Mouse (Mus musculus): ENCODE measurements around the gene Auts2. TPM values are rescaled to one million over a fixed set of nuclear protein-coding genes. Genes with fewer than 3 reads are reported as not detected.
A peak's percentile ranks its signal among the peaks of the same experiment; 100 is the strongest.

The Auts2 gene
- total and polyA plus RNA-seq, 2 experiments from 2014 or later = 6.8 to 12.1 TPM

GRCm38 (mm10) chr5:132498045-132498444, 45.1 kb downstream of the Auts2 start:
- TF ChIP-seq CTCF (IDR thresholded peaks at IDR 0.05; ENCODE audit: low read depth) = no peak
- TF ChIP-seq EP300 (IDR thresholded peaks at IDR 0.05; ENCODE audit: low read depth) = no peak

GRCm38 (mm10) chr5:132492793-132493192, 50.4 kb downstream of the Auts2 start:
- no peaks in the 10 kb centered on the region for H3K27me3 ChIP-seq (ENCODE audit: control insufficient read depth, insufficient read depth, low read length)
- WGBS = 76% methylated on average over 1 of the region's 1 CpGs

More at GRCm38 (mm10) chr5:132498045-132498444, 45.1 kb downstream of the Auts2 start:
- DNase-seq (ENCODE audit: low spot score) = no peak
- no peak overlapping the region for H3K4me3 ChIP-seq (ENCODE audit: low read depth, low read length)
- H3K27me3 ChIP-seq (ENCODE audit: control insufficient read depth, insufficient read depth, low read length) = no peaks in the 10 kb centered on the region
- 88% methylated on average over 5 of the region's 5 CpGs for WGBS
- H3K9ac ChIP-seq (replicated peaks; ENCODE audit: low read depth, low read length) = no peak overlapping the region
- no peaks in the 10 kb centered on the region for H3K9me3 ChIP-seq (replicated peaks; ENCODE audit: control insufficient read depth, low read length)
- H3K4me2 ChIP-seq (ENCODE audit: low read depth, low read length) = no peak overlapping the region
- H3K36me3 ChIP-seq (replicated peaks; ENCODE audit: control insufficient read depth, insufficient read depth, low read length) = no peaks in the 10 kb centered on the region
- no peak for ATAC-seq (ENCODE audit: insufficient read depth, low read depth)
- no peaks in the 10 kb centered on the region; the same call in 1 of the 2 replicates for H3K4me1 ChIP-seq (ENCODE audit: control insufficient read depth, insufficient read depth)
- H3K27ac ChIP-seq (ENCODE audit: low read depth) = no peak overlapping the region

GRCm38 (mm10) chr5:132492040-132492439, 51.1 kb downstream of the Auts2 start:
- ATAC-seq (ENCODE audit: insufficient read depth, low read depth) = peak; percentile 51; the same call in 1 of the 2 replicates
- DNase-seq (ENCODE audit: low spot score) = peak; percentile 48
- H3K4me1 ChIP-seq (ENCODE audit: control insufficient read depth, insufficient read depth) = peaks cover 26% of the 10 kb centered on the region
- no peak overlapping the region for H3K9ac ChIP-seq (replicated peaks; ENCODE audit: low read depth, low read length)
- H3K4me2 ChIP-seq (ENCODE audit: low read depth, low read length) = no peak overlapping the region
- no peak overlapping the region for H3K27ac ChIP-seq (ENCODE audit: low read depth)
- H3K4me3 ChIP-seq (ENCODE audit: low read depth, low read length) = no peak overlapping the region
- no peaks in the 10 kb centered on the region for H3K27me3 ChIP-seq (ENCODE audit: control insufficient read depth, insufficient read depth, low read length)
- no peaks in the 10 kb centered on the region for H3K36me3 ChIP-seq (replicated peaks; ENCODE audit: control insufficient read depth, insufficient read depth, low read length)
- TF ChIP-seq EP300 (IDR thresholded peaks at IDR 0.05; ENCODE audit: low read depth) (no peak), CTCF (IDR thresholded peaks at IDR 0.05; ENCODE audit: low read depth) (no peak)
- H3K9me3 ChIP-seq (replicated peaks; ENCODE audit: control insufficient read depth, low read length) = no peaks in the 10 kb centered on the region

More at GRCm38 (mm10) chr5:132492793-132493192, 50.4 kb downstream of the Auts2 start:
- no peak overlapping the region for H3K27ac ChIP-seq (ENCODE audit: low read depth)
- no peaks in the 10 kb centered on the region for H3K9me3 ChIP-seq (replicated peaks; ENCODE audit: control insufficient read depth, low read length)
- peaks cover 20% of the 10 kb centered on the region for H3K4me1 ChIP-seq (ENCODE audit: control insufficient read depth, insufficient read depth)
- ATAC-seq (ENCODE audit: insufficient read depth, low read depth) = no peak
- no peaks in the 10 kb centered on the region for H3K36me3 ChIP-seq (replicated peaks; ENCODE audit: control insufficient read depth, insufficient read depth, low read length)
- no peak overlapping the region for H3K4me2 ChIP-seq (ENCODE audit: low read depth, low read length)
- H3K4me3 ChIP-seq (ENCODE audit: low read depth, low read length) = no peak overlapping the region
- H3K9ac ChIP-seq (replicated peaks; ENCODE audit: low read depth, low read length) = no peak overlapping the region
- no peak for DNase-seq (ENCODE audit: low spot score)
- TF ChIP-seq EP300 (IDR thresholded peaks at IDR 0.05; ENCODE audit: low read depth) (no peak), CTCF (IDR thresholded peaks at IDR 0.05; ENCODE audit: low read depth) (no peak)

DNA sequence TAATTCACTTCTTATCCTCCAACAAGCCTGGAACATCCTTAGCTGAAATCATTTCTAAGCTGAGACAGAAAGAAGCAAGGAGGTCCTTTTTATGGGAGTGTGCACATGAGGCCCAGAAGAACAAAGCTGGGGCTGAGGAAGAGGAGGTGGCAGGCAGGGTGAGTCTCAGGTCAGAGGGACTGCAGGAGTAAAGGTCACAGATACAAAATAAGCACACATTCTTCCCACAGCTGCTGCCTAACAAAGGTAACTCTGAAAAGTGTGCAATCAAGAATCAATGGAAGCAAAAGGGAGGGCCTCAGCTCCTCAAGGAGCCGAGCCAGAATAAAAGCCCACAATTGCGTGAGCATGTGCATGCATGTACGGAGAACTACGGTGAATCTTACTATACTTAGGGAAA, 51.6 kb downstream of the Auts2 start:
- Histone ChIP-seq H3K9me3 (replicated peaks; ENCODE audit: control insufficient read depth, low read length) (no peaks in the 10 kb centered on the region), H3K27me3 (ENCODE audit: control insufficient read depth, insufficient read depth, low read length) (no peaks in the 10 kb centered on the region), H3K4me2 (ENCODE audit: low read depth, low read length) (no peak overlapping the region), H3K9ac (replicated peaks; ENCODE audit: low read depth, low read length) (no peak overlapping the region), H3K4me1 (ENCODE audit: control insufficient read depth, insufficient read depth) (peaks cover 28% of the 10 kb centered on the region), H3K27ac (ENCODE audit: low read depth) (no peak overlapping the region), H3K4me3 (ENCODE audit: low read depth, low read length) (no peak overlapping the region), H3K36me3 (replicated peaks; ENCODE audit: control insufficient read depth, insufficient read depth, low read length) (no peaks in the 10 kb centered on the region)
- DNase-seq (ENCODE audit: low spot score) (no peak), ATAC-seq (ENCODE audit: insufficient read depth, low read depth) (no peak)
- TF ChIP-seq CTCF (IDR thresholded peaks at IDR 0.05; ENCODE audit: low read depth) (no peak), EP300 (IDR thresholded peaks at IDR 0.05; ENCODE audit: low read depth) (no peak)
- WGBS = 74% methylated on average over 4 of the region's 4 CpGs

DNA sequence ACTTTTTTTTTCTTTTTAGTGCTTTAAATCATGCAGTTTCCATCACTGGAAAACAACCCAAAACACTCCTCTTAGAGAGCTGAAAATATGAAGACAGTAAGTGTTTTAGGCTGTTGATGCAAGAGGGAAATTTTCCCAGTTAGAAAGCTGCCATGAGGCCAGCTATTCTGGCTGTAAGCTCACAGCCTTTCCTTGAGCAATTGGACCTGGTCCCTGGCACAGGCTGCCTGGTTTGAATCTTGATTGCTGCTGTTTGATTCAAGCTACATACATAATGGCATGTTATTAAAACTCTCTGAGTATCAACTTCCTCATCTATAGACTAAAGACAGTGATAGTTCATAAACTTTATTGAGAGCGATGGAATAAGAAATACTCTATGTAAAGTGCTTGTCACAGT, 52.8 kb downstream of the Auts2 start:
- H3K4me2 ChIP-seq (ENCODE audit: low read depth, low read length) = no peak overlapping the region
- no peak for TF ChIP-seq EP300 (IDR thresholded peaks at IDR 0.05; ENCODE audit: low read depth)
- no peak for TF ChIP-seq CTCF (IDR thresholded peaks at IDR 0.05; ENCODE audit: low read depth)
- H3K27me3 ChIP-seq (ENCODE audit: control insufficient read depth, insufficient read depth, low read length) = no peaks in the 10 kb centered on the region
- H3K9ac ChIP-seq (replicated peaks; ENCODE audit: low read depth, low read length) = no peak overlapping the region
- no peaks in the 10 kb centered on the region for H3K9me3 ChIP-seq (replicated peaks; ENCODE audit: control insufficient read depth, low read length)
- no peak for DNase-seq (ENCODE audit: low spot score)
- no peak for ATAC-seq (ENCODE audit: insufficient read depth, low read depth)
- H3K4me1 ChIP-seq (ENCODE audit: control insufficient read depth, insufficient read depth) = peaks cover 28% of the 10 kb centered on the region
- no peak overlapping the region for H3K4me3 ChIP-seq (ENCODE audit: low read depth, low read length)
- no peaks in the 10 kb centered on the region for H3K36me3 ChIP-seq (replicated peaks; ENCODE audit: control insufficient read depth, insufficient read depth, low read length)
- H3K27ac ChIP-seq (ENCODE audit: low read depth) = no peak overlapping the region
- WGBS = 88% methylated on average over 1 of the region's 1 CpGs

DNA sequence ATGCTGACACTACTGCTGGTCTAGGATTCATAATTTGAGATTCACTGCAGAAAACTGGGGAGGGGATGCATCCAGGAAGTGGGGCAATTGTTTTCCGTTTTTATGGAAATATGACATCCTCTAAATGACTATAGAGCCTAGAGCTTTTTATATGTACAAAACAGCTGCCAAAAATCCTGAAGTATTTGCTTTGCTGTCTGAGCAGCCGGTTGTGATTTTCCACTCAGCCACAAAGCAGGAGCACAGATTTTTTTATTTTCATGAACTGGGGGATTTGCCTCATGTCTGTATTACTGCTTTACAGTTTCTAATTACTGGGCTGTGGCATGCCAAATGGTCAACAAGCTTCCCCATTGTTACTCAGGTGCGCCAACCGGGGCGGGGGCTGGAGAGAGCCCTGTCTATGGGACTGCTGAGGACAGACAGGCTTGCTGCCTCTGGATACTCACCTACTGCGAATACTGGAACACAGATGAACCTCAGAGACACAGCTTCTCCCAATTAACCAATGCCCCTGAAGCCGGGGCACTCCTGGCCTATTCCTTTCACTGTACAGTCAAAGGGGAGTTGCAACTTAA, 53.3 kb downstream of the Auts2 start:
- H3K4me2 ChIP-seq (ENCODE audit: low read depth, low read length) = no peak overlapping the region
- no peaks in the 10 kb centered on the region for H3K27me3 ChIP-seq (ENCODE audit: control insufficient read depth, insufficient read depth, low read length)
- DNase-seq (ENCODE audit: low spot score) (no peak), ATAC-seq (ENCODE audit: insufficient read depth, low read depth) (no peak)
- no peaks in the 10 kb centered on the region for H3K36me3 ChIP-seq (replicated peaks; ENCODE audit: control insufficient read depth, insufficient read depth, low read length)
- no peak overlapping the region for H3K4me3 ChIP-seq (ENCODE audit: low read depth, low read length)
- WGBS = 78% methylated on average over 7 of the region's 7 CpGs
- no peak overlapping the region for H3K9ac ChIP-seq (replicated peaks; ENCODE audit: low read depth, low read length)
- no peaks in the 10 kb centered on the region for H3K9me3 ChIP-seq (replicated peaks; ENCODE audit: control insufficient read depth, low read length)
- H3K4me1 ChIP-seq (ENCODE audit: control insufficient read depth, insufficient read depth) = peaks cover 28% of the 10 kb centered on the region
- no peak for TF ChIP-seq EP300 (IDR thresholded peaks at IDR 0.05; ENCODE audit: low read depth)
- TF ChIP-seq CTCF (IDR thresholded peaks at IDR 0.05; ENCODE audit: low read depth) = no peak
- H3K27ac ChIP-seq (ENCODE audit: low read depth) = no peak overlapping the region
